Mouse (Mus musculus) activated CD4-positive, CD25-positive, alpha-beta regulatory T cell, adult 4 months (primary cell): ENCODE data around the gene Pax6. TPM values are rescaled to one million over a fixed set of nuclear protein-coding genes. Genes with fewer than 3 reads are reported as not detected.

Experiments
- ATAC-seq: one replicate; pipeline ENCODE4 v1.8.0; 2017
- polyA plus RNA-seq, 2 experiments: library from polyadenylated mRNA; unstranded; fragments of 100-300 nt; shearing (Covaris generic); gene quantifications; one replicate each; pipeline ENCODE4 v1.2.1; 2017

Gene Pax6
- polyA plus RNA-seq, 2 experiments from 2014 or later, result 0.30 TPM; not detected in 1

DNA sequence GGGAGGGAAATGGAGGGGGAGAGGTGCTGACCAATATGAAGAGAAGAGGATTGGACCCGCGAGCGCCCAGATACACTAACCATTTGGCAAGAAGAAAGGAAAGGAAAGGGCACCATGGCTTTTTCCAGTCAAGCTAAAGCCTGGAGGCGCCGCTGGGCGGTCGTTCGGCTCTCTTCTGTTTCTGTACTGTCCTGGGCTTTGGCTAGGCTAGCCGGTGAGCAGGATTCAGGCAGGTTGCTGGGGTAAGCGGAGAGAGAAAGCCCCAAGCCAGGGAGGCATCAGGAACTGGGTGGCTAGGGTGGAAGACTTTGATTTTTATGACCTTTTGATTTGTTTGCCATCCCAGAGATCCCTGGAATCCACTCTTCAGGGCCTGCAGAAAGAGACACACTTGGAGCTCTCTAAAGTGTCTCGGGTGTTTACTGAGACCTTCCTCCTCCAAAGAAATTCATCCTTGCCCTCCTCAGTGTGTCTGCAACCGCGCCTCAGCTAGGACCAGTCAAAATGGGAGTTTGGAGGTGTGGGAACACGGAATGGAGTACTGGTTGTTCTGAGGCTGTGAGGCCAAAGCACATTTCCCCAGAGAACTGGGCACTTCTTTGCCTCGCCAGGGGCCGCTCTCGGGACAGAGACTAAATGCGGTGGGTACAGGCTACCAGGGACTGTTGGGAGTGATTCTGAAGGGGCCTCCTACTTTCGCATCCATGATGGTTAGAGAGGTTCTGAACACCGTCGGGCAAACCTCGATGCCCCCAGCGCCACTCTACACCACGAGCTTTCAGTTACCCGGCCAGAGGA, 3.3 kb downstream of the Pax6 start:
- no peak for ATAC-seq

DNA sequence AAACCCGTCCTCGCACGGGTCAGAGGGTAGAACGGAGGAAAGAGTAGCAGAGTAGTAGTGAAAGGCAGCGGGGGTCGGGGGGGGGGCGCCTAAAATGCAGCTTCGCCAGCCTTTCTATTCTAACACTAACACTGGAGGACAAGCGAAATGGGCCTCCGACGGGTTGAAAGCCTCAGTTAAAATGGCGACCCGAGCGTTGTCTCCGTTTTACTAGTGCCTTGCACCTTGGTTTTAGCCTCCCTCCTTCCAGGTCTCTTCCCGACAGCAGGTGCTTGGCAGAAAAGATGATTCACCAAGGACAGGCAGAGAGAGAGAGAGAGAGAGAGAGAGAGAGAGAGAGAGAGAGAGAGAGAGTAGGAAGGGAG, 3.9 kb downstream of the Pax6 start:
- ATAC-seq, result no peak

DNA sequence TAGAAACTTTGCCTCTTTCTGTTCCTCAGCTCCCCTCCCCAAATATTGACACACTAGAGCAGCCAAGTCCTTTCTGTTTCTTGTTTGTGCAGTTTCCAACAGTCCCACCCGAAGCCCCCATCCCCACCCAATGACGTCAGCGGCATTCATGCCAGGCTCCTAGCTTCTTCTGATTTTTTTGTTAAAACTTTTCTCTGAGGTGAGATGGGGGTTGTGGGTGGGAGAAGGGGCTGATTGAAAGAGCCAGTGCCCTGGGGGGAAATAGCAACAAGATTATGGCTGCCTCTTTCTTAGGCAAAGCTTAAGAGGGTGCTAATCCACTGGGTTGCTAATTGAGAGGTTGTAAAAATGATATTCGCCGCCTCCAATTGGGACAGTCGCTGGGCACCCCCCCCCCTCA, 4.4 kb downstream of the Pax6 start:
- no peak for ATAC-seq

DNA sequence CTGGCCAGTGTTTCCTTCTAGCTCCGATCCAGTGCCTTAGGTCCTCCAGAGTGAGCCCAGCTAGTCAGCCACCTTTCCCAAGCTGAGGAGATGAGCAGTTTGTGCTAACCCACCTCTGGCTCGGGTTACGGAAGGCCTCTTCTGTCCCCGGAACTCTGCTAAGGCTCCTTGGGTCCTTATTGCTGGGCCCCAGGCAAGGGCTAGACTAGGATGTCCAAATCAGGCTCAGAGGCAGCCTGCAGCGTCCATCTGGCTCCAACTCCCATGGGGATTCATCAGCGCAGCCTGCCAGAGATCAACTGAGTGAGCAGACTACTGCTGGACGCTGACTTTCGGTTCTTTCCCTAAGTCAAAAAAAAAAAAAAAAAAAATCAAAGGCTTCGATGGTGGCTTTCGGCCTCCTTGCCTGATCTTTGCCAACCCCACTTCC, 4.9 kb downstream of the Pax6 start:
- no peak for ATAC-seq

DNA sequence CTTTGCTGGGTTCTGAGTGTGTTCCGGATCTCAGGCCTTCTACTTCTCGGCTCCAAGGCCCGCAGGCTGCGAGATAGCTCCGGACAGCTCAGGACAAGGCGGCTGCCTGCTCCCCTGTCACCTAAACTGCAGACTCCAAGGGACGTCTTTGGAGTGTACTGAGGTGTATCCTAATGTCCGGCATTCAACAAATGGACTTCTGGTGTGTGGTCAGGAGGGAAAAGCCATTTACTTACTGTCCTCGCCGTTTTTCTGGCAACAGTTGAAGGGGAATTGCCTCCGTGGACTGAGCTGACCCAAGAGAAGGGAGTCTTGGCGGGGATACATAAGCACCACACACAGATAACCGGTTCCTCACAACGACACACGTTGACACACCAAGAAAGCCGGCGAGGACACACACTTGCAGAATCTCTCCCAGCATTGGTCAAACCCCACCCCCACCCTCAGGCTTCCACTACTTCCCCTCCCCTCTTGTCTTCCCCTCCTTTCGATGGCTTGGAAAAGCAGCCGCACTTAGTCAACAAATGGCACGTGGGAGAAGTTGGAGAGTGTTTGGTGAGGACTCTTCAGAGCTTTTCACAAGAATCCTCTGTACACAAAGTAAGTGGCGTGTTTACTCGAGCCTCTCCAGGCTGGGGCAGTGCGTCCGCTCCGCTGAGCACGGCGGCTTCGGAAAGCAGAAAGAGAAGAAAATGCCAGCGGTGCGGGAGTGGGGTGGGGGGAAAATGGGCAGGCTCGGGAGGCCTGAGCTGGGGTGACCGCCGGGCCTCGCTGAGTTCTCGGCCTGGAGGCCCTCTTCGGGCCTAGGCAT, 5.6 kb downstream of the Pax6 start:
- no peak for ATAC-seq

DNA sequence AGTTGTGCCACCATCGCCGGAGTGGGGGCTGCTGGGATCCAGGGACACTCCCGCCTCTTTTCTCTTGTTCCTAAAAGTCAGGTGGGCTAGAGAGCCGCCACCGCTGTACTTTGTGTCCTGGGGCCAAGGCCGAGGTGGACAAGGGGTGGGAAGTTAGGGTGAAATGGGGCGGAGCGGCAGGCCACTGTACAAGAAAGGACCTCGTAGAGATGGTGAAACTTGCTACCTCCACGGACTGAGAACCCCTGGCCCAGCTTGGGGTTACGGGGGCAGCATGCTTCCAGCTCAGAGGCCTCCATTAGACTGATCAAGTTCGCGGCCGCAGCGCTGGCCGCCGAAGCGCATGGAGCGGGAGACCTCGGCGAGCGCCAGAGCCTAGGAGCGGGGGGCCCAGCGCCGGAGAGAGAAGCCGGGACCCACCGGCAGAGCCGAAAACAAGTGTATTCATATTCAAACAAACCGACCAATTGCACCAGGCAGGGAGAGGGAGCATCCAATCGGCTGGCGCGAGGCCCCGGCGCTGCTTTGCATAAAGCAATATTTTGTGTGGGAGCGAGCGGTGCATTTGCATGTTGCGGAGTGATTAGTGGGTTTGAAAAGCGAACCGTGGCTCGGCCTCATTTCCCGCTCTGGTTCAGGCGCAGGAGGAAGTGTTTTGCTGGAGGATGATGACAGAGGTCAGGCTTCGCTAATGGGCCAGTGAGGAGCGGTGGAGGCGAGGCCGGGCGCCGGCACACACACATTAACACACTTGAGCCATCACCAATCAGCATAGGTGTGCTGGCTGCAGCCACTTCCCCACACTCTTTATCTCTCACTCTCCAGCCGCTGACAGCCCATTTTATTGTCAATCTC, 6.4 kb downstream of the Pax6 start:
- ATAC-seq, result peak; percentile 45

DNA sequence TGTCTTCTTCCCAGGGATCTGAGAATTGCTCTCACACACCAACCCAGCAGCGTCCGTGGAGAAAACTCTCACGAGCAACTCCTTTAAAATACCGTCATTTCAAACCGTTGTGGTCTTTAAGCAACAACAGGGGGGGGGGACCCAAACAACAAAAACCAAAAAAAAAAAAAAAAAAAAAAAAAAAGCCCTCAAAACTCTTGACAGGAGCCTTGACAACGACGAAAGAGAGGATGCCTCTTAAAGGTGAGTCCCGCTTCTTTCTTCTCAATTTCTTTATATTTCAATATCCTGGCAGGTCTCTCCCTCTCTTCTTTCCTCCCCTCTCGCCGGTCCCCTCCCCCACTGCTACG, 7.0 kb downstream of the Pax6 start:
- ATAC-seq, result no peak

DNA sequence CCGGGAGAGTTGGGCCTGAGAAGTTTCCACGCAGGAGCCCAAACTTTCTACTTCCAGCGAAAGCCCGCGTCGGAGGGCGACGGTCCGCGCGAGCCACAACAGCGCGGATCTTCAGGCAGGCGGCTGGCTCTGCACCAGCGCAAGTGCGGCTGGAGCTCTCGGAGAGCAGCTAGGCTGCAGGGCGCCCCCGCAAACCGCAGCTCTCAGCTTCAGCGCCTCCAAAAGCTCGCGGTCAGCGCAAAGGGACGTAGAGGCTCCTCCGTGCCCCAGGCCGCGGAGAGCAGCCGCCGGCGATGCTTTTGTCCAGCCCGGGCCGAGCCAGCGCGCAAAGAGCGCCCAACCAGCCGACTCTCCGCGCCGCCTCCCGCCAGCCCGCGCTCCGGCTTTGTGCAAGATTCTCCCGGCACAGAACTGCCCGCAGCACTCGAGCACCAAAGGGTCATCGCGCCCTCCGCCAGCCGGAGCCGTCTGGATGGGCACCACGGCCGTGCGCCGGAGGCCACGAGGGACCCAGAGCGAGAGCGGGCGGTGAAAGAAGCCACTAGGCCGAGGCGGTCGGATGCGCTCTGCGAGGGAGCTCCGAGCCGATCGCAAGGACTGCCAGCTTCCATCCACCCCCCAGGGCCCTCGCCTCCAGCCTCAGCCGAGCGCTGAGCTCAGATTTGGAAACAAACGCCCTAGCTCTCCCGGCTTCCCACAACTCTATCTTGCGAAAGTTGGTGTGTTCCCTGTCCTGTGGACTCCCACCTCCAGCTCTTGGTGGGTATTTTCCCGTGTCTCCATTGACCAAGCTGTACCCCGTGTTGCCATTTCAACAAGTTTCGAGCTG, 7.6 kb downstream of the Pax6 start:
- no peak for ATAC-seq

DNA sequence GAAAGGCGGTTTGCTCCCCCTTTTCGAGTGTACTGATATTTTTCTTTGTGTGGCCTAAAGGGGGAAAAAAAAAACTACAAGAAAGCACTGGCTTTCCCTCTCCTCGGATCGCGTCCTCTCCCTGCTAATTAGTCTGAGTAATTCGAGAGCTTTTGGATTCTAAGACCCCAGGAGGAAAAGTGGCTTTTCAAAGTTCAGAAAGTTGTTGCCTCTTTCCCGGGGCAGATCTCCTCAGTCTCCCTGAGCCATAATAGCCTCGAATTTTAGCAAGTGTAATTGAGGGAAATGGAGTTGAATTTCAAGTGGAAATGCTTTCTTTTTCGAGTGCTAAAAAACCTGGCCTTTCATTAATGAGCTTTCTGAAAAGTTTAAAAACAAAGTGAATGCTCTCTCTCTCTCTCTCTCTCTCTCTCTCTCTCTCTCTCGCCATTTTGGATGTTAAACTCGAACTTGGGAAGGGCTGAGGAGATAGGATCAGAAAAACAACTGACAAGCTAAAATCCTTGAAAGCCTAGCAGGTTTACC, 8.3 kb downstream of the Pax6 start:
- ATAC-seq, result no peak

DNA sequence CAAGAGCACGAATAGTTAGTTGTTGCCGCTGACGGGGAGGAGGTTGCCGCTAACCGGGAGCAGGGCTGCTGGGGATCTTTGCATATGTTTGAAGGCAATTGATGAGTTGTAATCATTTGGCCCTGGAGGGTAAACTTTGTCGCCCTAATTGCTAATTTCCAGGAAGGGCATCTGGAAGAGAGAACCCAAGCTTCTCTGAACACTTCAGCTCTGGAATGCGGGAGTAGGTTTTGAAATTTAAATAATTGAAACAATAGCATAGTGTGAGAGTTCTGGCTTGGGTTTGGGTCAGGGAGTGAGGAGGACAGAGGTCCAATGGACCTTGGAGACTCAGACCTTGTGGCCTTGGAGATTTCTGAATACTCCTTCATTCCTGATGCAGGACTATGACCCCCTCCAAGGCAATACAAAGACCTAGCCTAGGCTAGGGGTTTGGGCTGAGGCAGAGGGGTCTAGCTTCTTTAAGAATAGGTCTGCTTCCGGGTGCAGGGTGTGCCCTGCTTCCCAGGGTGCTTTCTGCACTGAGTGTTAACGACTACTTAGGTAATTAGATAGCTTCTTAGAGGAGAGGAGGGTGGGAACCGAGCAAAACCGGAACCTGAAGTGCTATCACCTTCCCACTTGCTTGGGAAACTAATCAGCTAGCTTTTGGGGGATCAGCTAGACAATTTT, 8.9 kb downstream of the Pax6 start:
- ATAC-seq, result no peak

DNA sequence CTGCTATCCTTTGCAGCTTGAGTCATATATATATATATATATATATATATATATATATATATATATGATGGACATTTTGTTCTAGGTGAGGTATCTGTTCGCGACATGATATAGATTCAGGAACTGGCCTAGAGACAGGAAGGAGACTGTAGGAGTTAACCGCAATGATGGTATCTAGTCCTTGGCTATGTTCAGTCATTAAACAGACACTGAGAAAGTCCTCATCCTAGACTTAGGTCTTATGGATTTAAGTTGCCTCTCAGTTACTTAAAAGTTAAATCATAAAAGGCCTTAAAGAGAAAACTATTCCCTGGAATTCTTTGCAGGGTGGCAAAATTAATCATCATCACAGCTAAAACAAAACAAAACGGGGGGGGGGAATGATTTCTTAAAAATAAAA, 9.6 kb downstream of the Pax6 start:
- no peak for ATAC-seq

DNA sequence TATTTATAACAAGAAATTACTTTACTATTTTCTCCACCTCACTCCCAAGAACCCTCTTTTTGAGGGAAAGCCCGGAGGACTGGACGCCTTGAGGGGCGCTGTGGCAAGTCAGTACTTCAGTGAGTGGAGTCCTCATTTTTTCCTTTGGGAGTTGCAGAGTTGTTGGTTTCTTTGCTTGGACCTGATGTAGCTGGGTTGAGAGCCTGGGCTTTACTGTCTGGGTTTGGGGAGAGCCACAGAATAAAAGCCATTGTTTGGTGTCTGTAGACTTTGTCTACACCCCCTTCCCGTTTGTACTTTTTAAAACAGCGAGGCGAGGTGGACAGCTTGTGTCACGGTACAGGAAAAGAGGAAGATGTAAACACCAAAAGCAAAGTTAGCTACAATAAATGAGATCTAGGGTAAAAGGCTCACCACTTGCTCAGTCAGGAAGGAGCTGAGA, 10.2 kb downstream of the Pax6 start:
- no peak for ATAC-seq

DNA sequence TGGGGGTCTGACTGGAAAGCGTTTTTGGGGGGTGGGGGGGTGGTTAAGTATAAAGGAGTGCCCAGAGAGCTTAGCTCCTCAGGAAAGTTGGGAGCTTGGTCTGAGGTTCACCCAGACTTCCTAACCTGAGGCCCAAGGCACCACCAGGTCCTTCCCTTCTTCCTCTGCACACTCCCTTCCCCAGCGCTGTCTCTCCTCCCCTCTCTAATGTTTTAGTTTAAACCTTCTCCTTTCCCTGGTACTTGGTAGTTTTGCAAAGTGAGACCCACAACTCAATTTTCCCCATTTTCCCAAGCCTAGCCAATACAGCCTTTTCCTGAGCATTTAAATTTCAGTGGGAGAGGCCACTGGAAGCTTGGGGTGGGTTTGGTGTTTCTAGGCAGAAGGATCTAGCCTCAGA, 10.6 kb downstream of the Pax6 start:
- ATAC-seq, result no peak

DNA sequence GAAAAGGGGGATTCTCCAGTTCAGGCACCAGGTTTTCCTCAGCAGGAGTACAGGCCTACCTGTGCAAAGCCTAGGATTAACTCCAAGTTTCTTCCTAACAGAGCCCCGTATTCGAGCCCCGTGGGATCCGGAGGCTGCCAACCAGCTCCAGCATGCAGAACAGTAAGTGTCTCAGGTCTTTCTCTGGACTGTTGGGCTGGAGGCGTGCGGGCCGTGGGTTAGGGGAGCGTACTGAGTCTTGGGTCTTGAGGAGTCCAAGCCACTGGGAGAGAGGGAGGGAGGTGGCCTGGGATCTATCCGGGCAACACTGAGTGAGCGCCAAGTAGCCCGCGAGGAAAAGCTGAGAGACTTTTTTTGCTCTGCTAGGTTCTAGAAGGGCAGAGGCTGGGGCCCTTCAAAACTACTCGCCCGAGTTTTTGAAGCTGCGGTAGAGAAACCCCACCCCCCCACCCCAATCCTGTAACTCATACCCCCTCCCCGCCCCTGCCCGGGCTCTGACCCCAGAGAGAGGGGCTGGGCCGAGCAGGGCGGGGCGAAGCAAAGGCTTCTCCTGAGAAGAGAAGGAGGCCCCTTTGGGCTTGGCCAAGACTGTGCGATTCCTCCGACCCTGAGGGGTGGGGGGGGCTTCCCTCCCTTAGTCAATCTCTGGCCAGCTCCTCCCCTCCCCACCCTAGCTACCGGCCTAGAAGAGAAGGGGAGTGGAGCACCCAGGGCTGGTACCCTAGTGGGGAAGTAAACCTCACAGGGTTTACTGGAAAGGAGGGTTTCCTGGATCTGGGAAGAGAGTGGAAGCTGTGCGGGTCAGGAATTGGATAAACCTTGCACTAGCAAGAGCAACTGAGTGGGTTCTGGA, 11.7 kb downstream of the Pax6 start:
- no peak for ATAC-seq

DNA sequence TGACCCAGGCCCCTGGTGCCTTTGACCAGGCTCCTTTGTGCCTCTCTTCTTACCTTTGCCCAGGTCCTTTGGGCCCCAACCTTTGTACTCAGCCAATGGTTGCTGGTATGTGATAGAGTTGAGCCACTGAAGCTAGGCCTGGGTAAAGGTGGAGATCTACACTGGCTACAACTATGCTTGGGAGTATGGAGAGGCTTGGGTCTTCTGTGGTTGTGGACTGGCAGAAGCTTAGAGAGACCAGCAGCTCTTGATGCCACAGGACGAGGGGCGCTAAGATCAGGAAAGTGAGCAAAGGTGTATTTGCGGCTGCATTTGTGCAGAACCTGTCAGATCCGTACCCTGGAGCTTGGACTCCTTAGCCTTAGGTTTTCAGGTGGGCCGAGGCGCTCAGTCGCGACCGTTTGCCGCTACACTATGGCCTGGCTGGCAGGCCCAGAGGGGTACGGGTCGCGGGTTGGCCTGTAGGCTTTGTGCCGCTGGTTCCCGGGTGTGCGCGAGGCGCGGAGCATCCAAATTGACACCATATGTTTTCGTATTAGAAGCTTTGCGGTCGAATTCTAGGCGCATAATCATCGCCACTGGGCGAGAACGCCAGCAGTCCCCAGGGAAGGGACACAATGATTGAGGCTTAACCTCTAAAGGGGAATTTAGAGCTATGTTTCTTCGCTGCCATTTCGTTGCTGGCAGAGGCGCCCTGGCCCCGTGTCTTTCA, 12.5 kb downstream of the Pax6 start:
- ATAC-seq, result no peak

DNA sequence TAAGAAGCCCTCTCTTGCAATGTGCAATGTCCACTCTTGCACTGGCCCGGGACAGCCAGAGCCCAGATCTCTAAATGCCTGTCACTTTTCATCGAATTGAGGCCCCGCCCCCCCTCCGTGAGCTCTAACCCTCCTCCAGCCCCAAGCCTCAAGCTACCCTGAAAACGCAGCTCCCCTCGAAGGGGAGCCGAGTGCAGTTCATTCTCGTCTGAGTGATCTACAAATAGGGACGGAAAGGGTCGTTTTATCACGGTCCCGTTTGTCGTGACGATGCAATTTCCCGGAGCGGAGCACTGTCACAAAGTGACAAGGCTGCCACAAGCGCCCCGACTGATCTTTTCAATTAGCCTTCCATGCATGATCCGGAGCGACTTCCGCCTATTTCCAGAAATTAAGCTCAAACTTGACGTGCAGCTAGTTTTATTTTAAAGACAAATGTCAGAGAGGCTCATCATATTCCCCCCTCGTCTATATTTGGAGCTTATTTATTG, 13.4 kb downstream of the Pax6 start:
- ATAC-seq, result no peak

DNA sequence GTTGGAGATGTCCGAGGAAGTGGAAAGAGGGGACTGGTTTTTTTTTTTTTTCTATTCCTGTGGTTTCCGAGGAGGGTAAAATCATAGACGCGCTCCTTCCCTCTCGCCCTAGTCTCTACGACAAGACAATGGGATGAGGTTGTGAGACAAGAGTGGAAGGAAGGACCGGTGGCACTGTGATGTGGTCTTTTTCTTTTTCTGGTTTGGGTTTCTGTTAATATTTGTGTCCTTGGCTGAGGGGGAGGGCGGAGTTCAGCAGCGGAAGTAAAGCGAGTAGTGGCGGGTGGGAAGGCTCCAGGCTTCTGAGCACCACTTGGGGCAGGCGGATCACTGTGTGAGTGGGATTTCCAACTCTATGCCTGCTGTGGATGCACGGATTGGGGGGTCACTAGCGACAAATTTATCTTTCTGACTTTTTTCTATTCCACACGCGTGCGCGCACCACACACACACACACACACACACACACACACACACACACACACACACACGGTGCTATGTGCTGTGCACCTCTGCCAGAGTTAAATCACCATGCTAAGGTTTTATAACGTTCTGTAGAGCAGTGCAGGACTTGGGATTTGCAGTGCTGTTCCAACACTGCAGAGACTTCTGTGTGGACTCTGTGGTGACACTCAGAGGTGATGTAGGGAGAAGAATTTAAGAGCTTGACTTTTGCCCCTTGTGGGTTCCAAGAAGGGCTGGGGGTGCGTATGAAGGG, 14.1 kb downstream of the Pax6 start:
- no peak for ATAC-seq

DNA sequence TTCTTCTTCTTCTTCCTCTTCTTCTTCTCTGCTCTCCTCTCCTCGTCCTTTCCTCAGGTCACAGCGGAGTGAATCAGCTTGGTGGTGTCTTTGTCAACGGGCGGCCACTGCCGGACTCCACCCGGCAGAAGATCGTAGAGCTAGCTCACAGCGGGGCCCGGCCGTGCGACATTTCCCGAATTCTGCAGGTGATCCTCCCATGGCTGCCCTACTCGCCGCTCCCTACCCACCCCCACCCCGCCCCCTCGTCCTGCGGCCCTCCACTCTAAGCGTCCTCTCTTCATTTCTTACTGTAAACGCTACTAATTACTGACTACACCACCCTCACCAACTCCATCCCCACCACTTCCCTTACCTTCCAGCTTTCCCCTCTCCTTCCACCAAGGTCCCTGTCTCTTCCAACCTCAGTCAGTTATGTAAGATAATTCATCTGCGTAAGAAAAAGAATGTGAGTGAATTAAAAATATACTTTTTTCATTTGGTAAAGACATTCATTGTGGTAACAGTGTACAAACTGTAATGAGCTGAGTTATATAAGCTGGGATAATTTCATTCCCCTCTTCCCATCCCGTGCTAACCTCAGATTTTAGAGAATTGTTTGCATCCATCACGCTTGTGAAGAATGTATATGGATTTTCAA, 15.2 kb downstream of the Pax6 start:
- ATAC-seq, result no peak
